Mouse (Mus musculus): ENCODE measurements around the gene Gm20738. TPM values are rescaled to one million over a fixed set of nuclear protein-coding genes. Genes with fewer than 3 reads are reported as not detected.
"Not testable (repeated sequence)": the region's sequence is repeated elsewhere in the genome, so short reads cannot be mapped to it uniquely, and the experiment has no call there.

The Gm20738 gene
- not detected in 2 replicates for polyA plus RNA-seq (2015; fragmentation: Nextera tagmentation; extraction: Ambion mirVana)

- not testable (repeated sequence) for ATAC-seq (ENCODE audit: insufficient number of reproducible peaks, low FRiP score, low TSS enrichment, low read depth); H3K27me3 ChIP-seq; H3K4me2 ChIP-seq; H3K9me3 ChIP-seq; H3K27ac ChIP-seq; H3K9ac ChIP-seq; H3K4me1 ChIP-seq; H3K36me3 ChIP-seq; H3K4me3 ChIP-seq
- 57% methylated on average over 3 of the region's 4 CpGs for WGBS
Observed at GRCm38 (mm10) chrY:37957511-37957910, at the start of gene Gm20738. TSS of gene Gm20738 (plus strand) at chrY:37957811.

Measured in limb, embryonic 15.5 days (tissue).